Mouse (Mus musculus): ENCODE data around the gene Trim16. TPM values are rescaled to one million over a fixed set of nuclear protein-coding genes. Genes with fewer than 3 reads are reported as not detected.

The Trim16 gene
- total RNA-seq, 2 experiments from 2014 or later: 2.0 to 3.2 TPM

- no peak for DNase-seq (ENCODE audit: low spot score in 2 of 2)
- intact Hi-C loops (cut with DNase I): no loop called here
These were observed 6.2 kb downstream of the Trim16 start for GRCm38 (mm10) chr11:62826106-62826733.

- DNase-seq (ENCODE audit: low spot score in 2 of 2): no peak
- intact Hi-C loops (cut with DNase I): no loop called here
These were observed 7.1 kb downstream of the Trim16 start for GRCm38 (mm10) chr11:62827135-62827534.

- DNase-seq (ENCODE audit: low spot score in 2 of 2): no peak
- intact Hi-C loops (cut with DNase I): no loop called here
These were observed 7.9 kb downstream of the Trim16 start for GRCm38 (mm10) chr11:62827911-62828310.

- no peak for DNase-seq (ENCODE audit: low spot score in 2 of 2)
- intact Hi-C loops (cut with DNase I): no loop called here
These were observed 10.4 kb downstream of the Trim16 start for GRCm38 (mm10) chr11:62830387-62830786.

- no peak for DNase-seq (ENCODE audit: low spot score in 2 of 2)
- intact Hi-C loops (cut with DNase I): no loop called here
These were observed 11.9 kb downstream of the Trim16 start for GRCm38 (mm10) chr11:62831906-62832305.

- intact Hi-C loops (cut with DNase I): no loop called here
- DNase-seq (ENCODE audit: low spot score in 2 of 2): no peak
These were observed 24.5 kb downstream of the Trim16 start for GRCm38 (mm10) chr11:62844562-62844961.

GRCm38 (mm10) chr11:62845730-62846129 is 25.7 kb downstream of the Trim16 start:
- DNase-seq (ENCODE audit: low spot score in 2 of 2): no peak
- intact Hi-C loops (cut with DNase I): no loop called here

- peak; percentile 15 to 51 for DNase-seq (ENCODE audit: low spot score in 2 of 2)
- intact Hi-C loops (cut with DNase I): no loop called here
These were observed 27.1 kb downstream of the Trim16 start, which contains the start of gene Fbxw10 for GRCm38 (mm10) chr11:62846961-62847654. Gene Fbxw10 (plus strand): TSS chr11:62847069.

GRCm38 (mm10) chr11:62847655-62848191 is 27.7 kb downstream of the Trim16 start:
- peak in 1 of 2 experiments; percentile 7 for DNase-seq (ENCODE audit: low spot score in 2 of 2)
- intact Hi-C loops (cut with DNase I): no loop called here

- DNase-seq (ENCODE audit: low spot score in 2 of 2): no peak
- intact Hi-C loops (cut with DNase I): no loop called here
These were observed 28.3 kb downstream of the Trim16 start for GRCm38 (mm10) chr11:62848301-62848700.

- intact Hi-C loops (cut with DNase I): loop anchor here (1.0 to 5.0 kb wide), 2 partner anchors 94 to 109 kb away; no protein-coding TSS in a partner anchor
- peak in 1 of 2 experiments; percentile 34 for DNase-seq (ENCODE audit: low spot score in 2 of 2)
These were observed 31.2 kb downstream of the Trim16 start for GRCm38 (mm10) chr11:62851199-62851598.

- no peak for DNase-seq (ENCODE audit: low spot score in 2 of 2)
- intact Hi-C loops (cut with DNase I): loop anchor here (5.0 kb wide), 1 partner anchor 111 kb away; no protein-coding TSS in a partner anchor
These were observed 33.3 kb downstream of the Trim16 start for GRCm38 (mm10) chr11:62853334-62853733.

GRCm38 (mm10) chr11:62865562-62865961 is 45.5 kb downstream of the Trim16 start:
- no peak for DNase-seq (ENCODE audit: low spot score in 2 of 2)
- intact Hi-C loops (cut with DNase I): no loop called here

GRCm38 (mm10) chr11:62866685-62867084 is 46.7 kb downstream of the Trim16 start:
- intact Hi-C loops (cut with DNase I): no loop called here
- no peak for DNase-seq (ENCODE audit: low spot score in 2 of 2)

GRCm38 (mm10) chr11:62869201-62869600 is 49.2 kb downstream of the Trim16 start:
- peak in 1 of 2 experiments; percentile 6 for DNase-seq (ENCODE audit: low spot score in 2 of 2)
- intact Hi-C loops (cut with DNase I): no loop called here

GRCm38 (mm10) chr11:62869715-62870371 is 49.8 kb downstream of the Trim16 start:
- intact Hi-C loops (cut with DNase I): no loop called here
- DNase-seq (ENCODE audit: low spot score in 2 of 2): no peak

- intact Hi-C loops (cut with DNase I): no loop called here
- no peak for DNase-seq (ENCODE audit: low spot score in 2 of 2)
These were observed 53.4 kb downstream of the Trim16 start for GRCm38 (mm10) chr11:62873479-62873878.

- DNase-seq (ENCODE audit: low spot score in 2 of 2): no peak
- intact Hi-C loops (cut with DNase I): no loop called here
These were observed 55.7 kb downstream of the Trim16 start for GRCm38 (mm10) chr11:62875696-62876095.

GRCm38 (mm10) chr11:62876445-62876844 is 56.4 kb downstream of the Trim16 start:
- no peak for DNase-seq (ENCODE audit: low spot score in 2 of 2)
- intact Hi-C loops (cut with DNase I): no loop called here

GRCm38 (mm10) chr11:62877391-62877790 is 57.4 kb downstream of the Trim16 start:
- intact Hi-C loops (cut with DNase I): no loop called here

More at GRCm38 (mm10) chr11:62877391-62877790, 57.4 kb downstream of the Trim16 start:
- no peak for DNase-seq (ENCODE audit: low spot score in 2 of 2)

All from left cerebral cortex, postnatal 25 days (tissue).